In the genomic region with DNA sequence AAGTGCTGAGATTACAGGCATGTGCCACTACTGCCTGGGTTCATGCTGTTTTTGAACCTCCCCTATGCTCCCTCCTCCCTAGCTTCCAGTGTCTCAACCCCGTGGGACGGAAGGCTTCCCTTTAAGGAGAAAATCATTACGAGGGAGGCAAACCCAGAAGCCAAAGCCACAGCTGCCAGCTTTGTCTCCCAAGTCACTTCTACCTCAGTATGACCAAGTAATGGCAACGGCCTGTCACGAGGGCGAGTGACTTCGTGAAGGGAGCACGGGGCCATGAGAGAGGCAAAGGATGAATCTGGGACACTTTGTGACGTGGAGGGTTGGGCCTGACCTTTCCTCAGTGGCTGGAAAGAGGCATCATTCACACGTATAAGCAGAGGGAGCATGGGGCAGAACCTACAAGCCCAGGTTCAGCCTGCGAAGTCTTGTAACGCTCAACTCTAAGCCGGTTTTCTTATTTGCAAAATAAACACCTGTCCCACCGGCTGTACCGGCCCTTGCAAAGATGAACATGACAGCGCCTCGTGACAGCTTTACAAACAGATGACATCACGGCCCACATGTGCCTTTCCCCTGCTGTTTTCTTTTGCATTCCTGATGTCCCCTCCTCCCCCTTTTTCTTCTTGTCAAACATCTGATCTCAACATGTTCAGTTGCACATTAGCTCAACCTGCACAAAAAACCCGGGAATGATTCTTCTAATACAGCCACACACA, we compare ENCODE assay signal across 16 mouse cellular contexts. TPM values are rescaled to one million over a fixed set of nuclear protein-coding genes. Genes with fewer than 3 reads are reported as not detected.
DNase-seq lines count a peak whose midpoint lies in the region; ATAC-seq and TF ChIP-seq lines count a peak whose summit lies in the region.
"Had no signal": no experiment of that assay in that cellular context is flagged by ENCODE, and none has a peak within 500 bp of the region (broad histone marks: within the 10 kb centered on the region; RNA-seq: fewer than 3 reads in every experiment).

No protein-coding gene starts in this region.

- 80% methylated on average over 19 of the region's 19 CpGs for WGBS in forebrain, embryonic 13.5 days
- WGBS in forebrain, embryonic 16.5 days, result 70% methylated on average over 19 of the region's 19 CpGs
- 60% methylated on average over 19 of the region's 19 CpGs for WGBS in kidney, adult 2 months

- no peaks in the 10 kb centered on the region for H3K9me3 ChIP-seq in forebrain, embryonic 13.5 days (replicated peaks)
- H3K9me3 ChIP-seq in forebrain, embryonic 16.5 days (ENCODE audit: control insufficient read depth, low read length), result no peaks in the 10 kb centered on the region
- H3K9me3 ChIP-seq: heart, embryonic 15.5 days; hindbrain, embryonic 12.5 days; limb, embryonic 12.5 days; megakaryocyte, embryonic 14.5 days had no signal

- no peak overlapping the region for H3K4me2 ChIP-seq in forebrain, embryonic 13.5 days
- no peak overlapping the region for H3K4me2 ChIP-seq in forebrain, embryonic 16.5 days (ENCODE audit: low read length)
- H3K4me2 ChIP-seq: heart, embryonic 15.5 days; hindbrain, embryonic 12.5 days; limb, embryonic 12.5 days had no signal

- peak overlapping the region; percentile 44; the same call in 1 of the 2 replicates for H3K27ac ChIP-seq in forebrain, embryonic 13.5 days
- H3K27ac ChIP-seq in forebrain, embryonic 16.5 days (ENCODE audit: low read length), result no peak overlapping the region
- peak overlapping the region; percentile 17; the same call in 1 of the 2 replicates for H3K27ac ChIP-seq in kidney, adult 2 months (ENCODE audit: insufficient read depth, low read depth, low read length)
- H3K27ac ChIP-seq: heart, embryonic 15.5 days had no signal

- H3K4me3 ChIP-seq in forebrain, embryonic 13.5 days, result no peak overlapping the region
- H3K4me3 ChIP-seq in forebrain, embryonic 16.5 days (replicated peaks; ENCODE audit: low read length), result no peak overlapping the region
- no peak overlapping the region for H3K4me3 ChIP-seq in kidney, adult 2 months (ENCODE audit: insufficient read depth, low read depth, low read length)
- H3K4me3 ChIP-seq: heart, embryonic 15.5 days; hindbrain, embryonic 12.5 days; limb, embryonic 12.5 days; megakaryocyte, embryonic 14.5 days had no signal

- no peak for TF ChIP-seq CTCF in kidney, adult 2 months (conservative IDR thresholded peaks at IDR 0.05; ENCODE audit: insufficient read depth, insufficient read length, low read depth, low read length)
- TF ChIP-seq CTCF in brain, embryonic 14.5 days (IDR thresholded peaks at IDR 0.05; ENCODE audit: borderline replicate concordance, extremely low read depth, insufficient read depth, insufficient read length), result no peak

- TF ChIP-seq POLR2A in kidney, adult 2 months (IDR thresholded peaks at IDR 0.05; ENCODE audit: low read depth, low read length), result no peak
- no peak for TF ChIP-seq POLR2A in brain, embryonic 14.5 days (IDR thresholded peaks at IDR 0.05; ENCODE audit: borderline replicate concordance, extremely low read depth, insufficient read depth, insufficient read length, poor library complexity, severe bottlenecking)

- no peak for ATAC-seq in forebrain, embryonic 13.5 days
- ATAC-seq in forebrain, embryonic 16.5 days, result no peak
- ATAC-seq: lung, postnatal 0 days had no signal

- H3K36me3 ChIP-seq in forebrain, embryonic 13.5 days (ENCODE audit: poor library complexity, severe bottlenecking), result no peaks in the 10 kb centered on the region
- H3K36me3 ChIP-seq in forebrain, embryonic 16.5 days (ENCODE audit: control insufficient read depth, insufficient read depth), result no peaks in the 10 kb centered on the region
- H3K36me3 ChIP-seq in kidney, adult 2 months (ENCODE audit: control insufficient read depth, insufficient read depth, low read length), result no peaks in the 10 kb centered on the region
- H3K36me3 ChIP-seq: heart, embryonic 15.5 days; hindbrain, embryonic 12.5 days had no signal

- peak overlapping the region; percentile 26; the same call in 1 of the 2 replicates for H3K9ac ChIP-seq in forebrain, embryonic 13.5 days
- H3K9ac ChIP-seq in forebrain, embryonic 16.5 days (replicated peaks; ENCODE audit: low read depth, low read length), result no peak overlapping the region
- H3K9ac ChIP-seq: heart, embryonic 15.5 days; hindbrain, embryonic 12.5 days had no signal

- DNase-seq in kidney, adult 2 months, result peak; percentile 30
- DNase-seq in kidney, postnatal 25 days, result no peak
- peak; percentile 43 for DNase-seq in brain, embryonic 14.5 days (ENCODE audit: low read depth)
- peak; percentile 49 for DNase-seq in kidney, postnatal 10 days
- no peak for DNase-seq in left cerebral cortex, adult 11 months (ENCODE audit: low spot score)
- no peak for DNase-seq in cerebellum, adult 18-20 months
- DNase-seq: cerebellum, postnatal 14 days; gastrocnemius, postnatal 36 days; thymus, postnatal 25 days had no signal

- H3K27me3 ChIP-seq in forebrain, embryonic 13.5 days, result no peaks in the 10 kb centered on the region
- no peaks in the 10 kb centered on the region for H3K27me3 ChIP-seq in forebrain, embryonic 16.5 days (replicated peaks; ENCODE audit: control insufficient read depth, insufficient read depth, low read length)
- no peaks in the 10 kb centered on the region for H3K27me3 ChIP-seq in kidney, adult 2 months (replicated peaks; ENCODE audit: control insufficient read depth, insufficient read depth, low read length)
- H3K27me3 ChIP-seq: heart, embryonic 15.5 days; hindbrain, embryonic 12.5 days; limb, embryonic 12.5 days; megakaryocyte, embryonic 14.5 days had no signal

- peaks cover 19% of the 10 kb centered on the region for H3K4me1 ChIP-seq in forebrain, embryonic 13.5 days
- peaks cover 8% of the 10 kb centered on the region for H3K4me1 ChIP-seq in forebrain, embryonic 16.5 days (replicated peaks; ENCODE audit: control insufficient read depth, insufficient read depth, low read length)
- no peaks in the 10 kb centered on the region for H3K4me1 ChIP-seq in kidney, adult 2 months (ENCODE audit: control insufficient read depth, insufficient read depth, low read length)

RNA-seq across cellular contexts. Expression of a gene that starts 29.9 kb away (rescaled TPM):
- 0.28 and 0.30 TPM in 2 replicates for polyA plus RNA-seq in forebrain, embryonic 13.5 days (2015; fragmentation: Nextera tagmentation; extraction: Ambion mirVana)
- polyA plus RNA-seq in forebrain, embryonic 16.5 days (2015; fragmentation: Nextera tagmentation; extraction: Ambion mirVana), result 0.92 and 0.99 TPM in 2 replicates
- polyA plus RNA-seq in kidney, adult 2 months (2012; rRNA removed), result 2.1 and 3.3 TPM in 2 replicates
- 2.1 and 4.6 TPM in 2 replicates for polyA plus RNA-seq in brain, embryonic 14.5 days (2012; rRNA removed)

RNA-seq across cellular contexts. Expression of a gene that starts 50.4 kb away (rescaled TPM):
- polyA plus RNA-seq in forebrain, embryonic 13.5 days (2015; fragmentation: Nextera tagmentation; extraction: Ambion mirVana), result 670 and 681 TPM in 2 replicates
- polyA plus RNA-seq in forebrain, embryonic 16.5 days (2015; fragmentation: Nextera tagmentation; extraction: Ambion mirVana), result 912 and 941 TPM in 2 replicates
- 83.5 and 116 TPM in 2 replicates for polyA plus RNA-seq in kidney, adult 2 months (2012; rRNA removed)
- 402 and 445 TPM in 2 replicates for polyA plus RNA-seq in brain, embryonic 14.5 days (2012; rRNA removed)

Comparison
In these comparisons a context has a peak if more than half of its experiments do, and no peak if none do; other contexts are left out.
1. DNase-seq: peak in kidney, adult 2 months (single experiment), brain, embryonic 14.5 days (single experiment) and kidney, postnatal 10 days (single experiment); none in kidney, postnatal 25 days (0 of 2), left cerebral cortex, adult 11 months (single experiment) and cerebellum, adult 18-20 months (0 of 2).